Mouse (Mus musculus) neural tube, embryonic 12.5 days (tissue): Measurements from ENCODE around the gene Gm10985. TPM values are rescaled to one million over a fixed set of nuclear protein-coding genes. Genes with fewer than 3 reads are reported as not detected.

Source experiments
- ATAC-seq: fragments of 200-750 bp; cut with Nextera tagmentation; 2 replicates; pipeline ENCODE4 v1.8.0; 2017; ENCODE audit warnings: low read depth, mild to moderate bottlenecking, moderate TSS enrichment, moderate library complexity; ENCODE audit not compliant: low FRiP score
- H3K27ac ChIP-seq: fragments of 300-500 bp; sonication (generic); 2 replicates; pipeline ENCODE4 v1.5.1; 2016
- H3K27me3 ChIP-seq: fragments of 300-500 bp; sonication (generic); replicated peaks from 2 replicates; pipeline ENCODE4 v1.6.1; 2016; ENCODE audit warnings: mild to moderate bottlenecking
- H3K36me3 ChIP-seq: fragments of 300-500 bp; sonication (generic); 2 replicates; pipeline ENCODE4 v1.6.1; 2016; ENCODE audit warnings: mild to moderate bottlenecking
- H3K4me1 ChIP-seq: fragments of 300-500 bp; sonication (generic); 2 replicates; pipeline ENCODE4 v1.6.1; 2016
- H3K4me2 ChIP-seq: fragments of 300-500 bp; sonication (generic); replicated peaks from 2 replicates; pipeline ENCODE4 v1.6.1; 2016; ENCODE audit warnings: mild to moderate bottlenecking
- H3K4me3 ChIP-seq: fragments of 300-500 bp; sonication (generic); 2 replicates; pipeline ENCODE4 v1.5.1; 2016
- H3K9ac ChIP-seq: fragments of 300-500 bp; sonication (generic); 2 replicates; pipeline ENCODE4 v1.6.1; 2016; ENCODE audit warnings: mild to moderate bottlenecking
- H3K9me3 ChIP-seq: fragments of 300-500 bp; sonication (generic); 2 replicates; pipeline ENCODE4 v1.6.1; 2016; ENCODE audit warnings: mild to moderate bottlenecking
- WGBS: fragments of 180-500 bp; shearing (Covaris S2); methylation state at CpG from one replicate; pipeline ENCODE4 v1.1.7; 2016; 5-methylcytosine and 5-hydroxymethylcytosine counted together
- polyA plus RNA-seq: library from polyadenylated mRNA; unstranded; fragments of >200 nt; fragmentation: Nextera tagmentation; extraction: Ambion mirVana; gene quantifications from 2 replicates; pipeline ENCODE4 v1.2.1, GENCODE M21; 2016

Gene Gm10985
- not detected in 2 replicates for polyA plus RNA-seq

- no peaks in the 10 kb centered on the region for H3K9me3 ChIP-seq
- no peak within 1 kb of the TSS for H3K9ac ChIP-seq
- H3K4me1 ChIP-seq = no peaks in the 10 kb centered on the region
- H3K27ac ChIP-seq = no peak within 1 kb of the TSS
- WGBS = 86% methylated on average over 2 of the region's 2 CpGs
- ATAC-seq = no peak
- H3K36me3 ChIP-seq = no peaks in the 10 kb centered on the region
- no peak within 1 kb of the TSS for H3K4me3 ChIP-seq
- no peak within 1 kb of the TSS for H3K4me2 ChIP-seq
- no peaks in the 10 kb centered on the region for H3K27me3 ChIP-seq
Measured at GRCm38 (mm10) chr3:53844786-53845185, at the start of gene Gm10985. Gene Gm10985 (plus strand): TSS chr3:53845086.

DNA sequence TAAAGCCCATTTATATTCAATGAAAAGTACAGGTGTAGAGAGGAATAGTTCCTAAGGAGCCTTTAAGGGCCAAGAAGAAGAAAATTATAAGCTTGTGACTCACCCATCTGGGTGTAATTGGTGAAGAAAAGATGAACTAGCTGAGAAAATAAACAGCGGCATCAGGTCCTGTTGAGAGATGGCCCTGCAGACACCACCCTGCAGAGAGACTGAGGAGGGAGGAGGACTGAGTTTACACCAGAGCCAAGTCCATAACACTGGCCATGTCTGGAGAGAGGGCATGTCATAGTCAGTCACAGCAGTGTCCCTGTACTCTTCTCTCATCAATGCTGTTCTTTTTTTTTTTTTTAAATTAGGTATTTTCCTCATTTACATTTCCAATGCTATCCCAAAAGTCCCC, 48.0 kb upstream of the Gm10985 start:
- Histone ChIP-seq H3K36me3 (no peaks in the 10 kb centered on the region), H3K9ac (no peak overlapping the region), H3K4me2 (no peak overlapping the region), H3K27me3 (no peaks in the 10 kb centered on the region), H3K4me1 (no peaks in the 10 kb centered on the region), H3K27ac (no peak overlapping the region), H3K9me3 (no peaks in the 10 kb centered on the region), H3K4me3 (no peak overlapping the region)
- 83% methylated on average over 1 of the region's 1 CpGs for WGBS
- ATAC-seq = no peak

- H3K4me2 ChIP-seq = no peak overlapping the region
- H3K9me3 ChIP-seq = no peaks in the 10 kb centered on the region
- ATAC-seq = no peak
- H3K9ac ChIP-seq = no peak overlapping the region
- no peaks in the 10 kb centered on the region for H3K27me3 ChIP-seq
- no peak overlapping the region for H3K4me3 ChIP-seq
- WGBS = 65% methylated on average over 2 of the region's 2 CpGs
- H3K36me3 ChIP-seq = no peaks in the 10 kb centered on the region
- no peak overlapping the region for H3K27ac ChIP-seq
- no peaks in the 10 kb centered on the region for H3K4me1 ChIP-seq
Measured at GRCm38 (mm10) chr3:53799671-53800070, 45.2 kb upstream of the Gm10985 start.

DNA sequence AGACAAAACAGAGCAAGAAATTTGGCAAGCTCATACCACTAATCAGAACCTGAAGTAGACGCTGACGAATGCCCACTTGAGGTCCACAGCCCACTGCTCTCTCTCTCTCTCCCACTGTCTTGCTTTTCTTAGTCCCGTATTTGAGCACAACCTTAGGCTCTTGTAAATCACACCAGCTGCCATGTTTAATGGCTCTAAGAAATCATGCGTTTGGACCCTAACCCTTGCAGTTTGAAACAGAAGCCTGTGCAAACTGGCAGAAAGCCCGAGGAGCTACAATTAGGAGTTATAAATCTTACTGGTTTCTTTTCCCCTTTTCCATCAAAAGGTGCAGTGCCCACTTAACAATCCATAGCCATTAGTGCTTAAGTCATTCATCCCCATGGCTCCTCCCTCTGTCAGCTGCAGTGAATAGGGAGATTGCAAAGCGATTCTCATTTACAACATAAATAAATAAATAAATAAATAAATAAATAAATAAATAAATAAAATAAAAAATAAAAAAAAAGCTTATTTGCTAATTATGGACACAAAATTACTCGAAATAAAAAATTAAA, 31.4 kb upstream of the Gm10985 start:
- WGBS = 21% methylated on average over 7 of the region's 7 CpGs
- H3K4me1 ChIP-seq = peaks cover 5% of the 10 kb centered on the region; the same call in 1 of the 2 replicates
- no peak overlapping the region for H3K9ac ChIP-seq
- H3K4me2 ChIP-seq = no peak overlapping the region
- no peaks in the 10 kb centered on the region for H3K9me3 ChIP-seq
- no peaks in the 10 kb centered on the region for H3K36me3 ChIP-seq
- H3K4me3 ChIP-seq = no peak overlapping the region
- H3K27ac ChIP-seq = no peak overlapping the region
- no peaks in the 10 kb centered on the region for H3K27me3 ChIP-seq
- ATAC-seq = peak; percentile 93

- Histone ChIP-seq H3K9ac (no peak overlapping the region), H3K9me3 (no peaks in the 10 kb centered on the region), H3K27ac (no peak overlapping the region), H3K36me3 (no peaks in the 10 kb centered on the region), H3K27me3 (no peaks in the 10 kb centered on the region), H3K4me2 (no peak overlapping the region), H3K4me3 (no peak overlapping the region), H3K4me1 (no peaks in the 10 kb centered on the region)
- no peak for ATAC-seq
- WGBS = 95% methylated on average over 2 of the region's 2 CpGs
Measured at GRCm38 (mm10) chr3:53834238-53834637, 10.6 kb upstream of the Gm10985 start.

- Histone ChIP-seq H3K27me3 (no peaks in the 10 kb centered on the region), H3K9me3 (no peaks in the 10 kb centered on the region), H3K27ac (no peak overlapping the region), H3K4me3 (no peak overlapping the region), H3K4me1 (no peaks in the 10 kb centered on the region), H3K36me3 (no peaks in the 10 kb centered on the region), H3K4me2 (no peak overlapping the region), H3K9ac (no peak overlapping the region)
- ATAC-seq = no peak
- 82% methylated on average over 7 of the region's 7 CpGs for WGBS
Measured at GRCm38 (mm10) chr3:53846206-53846928, 1.5 kb downstream of the Gm10985 start.

- H3K27ac ChIP-seq = no peak overlapping the region
- H3K4me2 ChIP-seq = no peak overlapping the region
- 56% methylated on average over 4 of the region's 4 CpGs for WGBS
- no peaks in the 10 kb centered on the region for H3K9me3 ChIP-seq
- no peak overlapping the region for H3K9ac ChIP-seq
- no peak overlapping the region for H3K4me3 ChIP-seq
- no peaks in the 10 kb centered on the region for H3K4me1 ChIP-seq
- no peak for ATAC-seq
- no peaks in the 10 kb centered on the region for H3K27me3 ChIP-seq
- H3K36me3 ChIP-seq = no peaks in the 10 kb centered on the region
Measured at GRCm38 (mm10) chr3:53847726-53848125, 2.8 kb downstream of the Gm10985 start.

GRCm38 (mm10) chr3:53848262-53848661, 3.4 kb downstream of the Gm10985 start:
- no peak overlapping the region for H3K4me3 ChIP-seq
- WGBS = 83% methylated on average over 11 of the region's 11 CpGs
- H3K36me3 ChIP-seq = no peaks in the 10 kb centered on the region
- no peaks in the 10 kb centered on the region for H3K4me1 ChIP-seq
- no peak for ATAC-seq
- H3K9me3 ChIP-seq = no peaks in the 10 kb centered on the region
- H3K9ac ChIP-seq = no peak overlapping the region
- no peak overlapping the region for H3K4me2 ChIP-seq
- no peaks in the 10 kb centered on the region for H3K27me3 ChIP-seq
- no peak overlapping the region for H3K27ac ChIP-seq

DNA sequence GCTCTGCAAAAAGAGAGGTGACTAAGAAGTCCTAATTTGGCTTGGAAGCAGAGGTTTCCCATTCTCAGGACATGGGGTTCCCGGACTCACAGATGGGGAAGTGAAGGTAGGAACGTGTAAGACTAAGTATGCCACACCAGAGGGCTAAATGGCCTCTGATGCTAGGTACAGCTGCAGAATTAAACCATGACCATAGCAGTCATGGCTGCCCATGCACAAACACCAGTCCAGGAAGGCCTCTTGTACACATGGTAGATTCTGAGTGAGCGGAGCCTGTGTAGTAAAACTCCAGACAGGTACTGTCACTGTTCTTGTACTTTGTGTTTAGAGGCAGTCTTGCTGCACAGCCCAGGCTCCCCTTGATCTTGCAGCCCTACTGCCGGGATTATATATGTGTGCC, 9.4 kb downstream of the Gm10985 start:
- no peak overlapping the region for H3K9ac ChIP-seq
- ATAC-seq = no peak

DNA sequence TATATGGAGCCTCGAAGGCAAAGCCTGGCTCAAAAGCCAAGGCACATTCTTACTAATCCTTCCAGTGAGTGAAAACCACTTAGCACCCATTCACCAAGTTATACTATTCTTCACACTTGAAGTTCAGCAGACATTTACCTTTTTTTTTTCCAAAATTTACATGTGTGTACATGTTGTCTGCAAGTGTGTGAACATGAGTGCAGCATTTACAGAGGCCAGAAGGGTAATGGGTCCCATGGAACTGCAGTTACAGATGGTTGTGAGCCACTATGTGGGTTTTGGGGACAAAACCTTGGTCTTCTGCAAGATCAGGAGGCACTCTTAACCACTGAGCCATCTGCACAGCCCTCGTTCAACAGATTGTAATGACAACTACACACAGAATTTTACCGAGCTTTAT, 9.9 kb downstream of the Gm10985 start:
- ATAC-seq = no peak
- no peak overlapping the region for H3K4me2 ChIP-seq
- H3K9me3 ChIP-seq = no peaks in the 10 kb centered on the region
- no peak overlapping the region for H3K4me3 ChIP-seq
- H3K36me3 ChIP-seq = peaks cover 29% of the 10 kb centered on the region
- H3K27ac ChIP-seq = no peak overlapping the region
- H3K9ac ChIP-seq = no peak overlapping the region
- H3K27me3 ChIP-seq = no peaks in the 10 kb centered on the region
- 88% methylated on average over 3 of the region's 3 CpGs for WGBS
- H3K4me1 ChIP-seq = no peaks in the 10 kb centered on the region

More for the DNA sequence above, 9.4 kb downstream of the Gm10985 start:
- Histone ChIP-seq H3K4me2 (no peak overlapping the region), H3K9me3 (no peaks in the 10 kb centered on the region), H3K4me3 (no peak overlapping the region), H3K27me3 (no peaks in the 10 kb centered on the region), H3K27ac (no peak overlapping the region), H3K36me3 (peaks cover 23% of the 10 kb centered on the region), H3K4me1 (no peaks in the 10 kb centered on the region)
- WGBS = 88% methylated on average over 4 of the region's 4 CpGs

GRCm38 (mm10) chr3:53863383-53864220, 18.7 kb downstream of the Gm10985 start, which contains the start of gene Ufm1:
Gene Ufm1 (minus strand): TSS chr3:53863830.
- H3K4me2 ChIP-seq = peak within 1 kb of the TSS; percentile 93
- H3K27ac ChIP-seq = no peak within 1 kb of the TSS
- peaks cover 6% of the 10 kb centered on the region for H3K4me1 ChIP-seq
- H3K9me3 ChIP-seq = no peaks in the 10 kb centered on the region
- no peaks in the 10 kb centered on the region for H3K27me3 ChIP-seq
- under 1% methylated on average over 58 of the region's 58 CpGs for WGBS
- H3K36me3 ChIP-seq = peaks cover 28% of the 10 kb centered on the region
- peak within 1 kb of the TSS; percentile 82 for H3K4me3 ChIP-seq
- peak; percentile 100 for ATAC-seq
- H3K9ac ChIP-seq = peak within 1 kb of the TSS; percentile 73

DNA sequence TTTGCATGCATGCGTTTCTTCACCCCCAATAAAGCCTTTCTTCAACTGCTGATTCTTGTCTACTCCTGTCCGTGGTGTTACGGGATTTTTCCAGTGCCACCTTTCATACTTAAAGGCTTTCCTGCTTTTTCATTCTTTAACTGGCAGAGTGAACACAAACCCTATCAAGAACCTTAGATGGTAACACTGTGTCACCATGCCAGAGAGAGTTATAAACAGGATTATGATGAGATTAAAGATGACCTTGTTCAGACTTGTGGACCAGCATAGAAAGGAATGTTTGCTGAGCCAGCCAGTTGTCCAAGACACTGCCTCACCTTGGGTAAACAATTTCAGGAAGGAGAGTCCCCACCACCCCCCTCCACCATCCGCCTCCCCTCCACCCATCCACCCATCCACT, 23.3 kb downstream of the Gm10985 start:
- Histone ChIP-seq H3K4me2 (no peak overlapping the region), H3K36me3 (no peaks in the 10 kb centered on the region), H3K9me3 (no peaks in the 10 kb centered on the region), H3K27ac (no peak overlapping the region), H3K4me3 (no peak overlapping the region), H3K27me3 (no peaks in the 10 kb centered on the region), H3K9ac (no peak overlapping the region), H3K4me1 (no peaks in the 10 kb centered on the region)
- no peak for ATAC-seq
- 93% methylated on average over 3 of the region's 4 CpGs for WGBS
